17 mouse cellular contexts compared by ENCODE assay signal in the genomic region with DNA sequence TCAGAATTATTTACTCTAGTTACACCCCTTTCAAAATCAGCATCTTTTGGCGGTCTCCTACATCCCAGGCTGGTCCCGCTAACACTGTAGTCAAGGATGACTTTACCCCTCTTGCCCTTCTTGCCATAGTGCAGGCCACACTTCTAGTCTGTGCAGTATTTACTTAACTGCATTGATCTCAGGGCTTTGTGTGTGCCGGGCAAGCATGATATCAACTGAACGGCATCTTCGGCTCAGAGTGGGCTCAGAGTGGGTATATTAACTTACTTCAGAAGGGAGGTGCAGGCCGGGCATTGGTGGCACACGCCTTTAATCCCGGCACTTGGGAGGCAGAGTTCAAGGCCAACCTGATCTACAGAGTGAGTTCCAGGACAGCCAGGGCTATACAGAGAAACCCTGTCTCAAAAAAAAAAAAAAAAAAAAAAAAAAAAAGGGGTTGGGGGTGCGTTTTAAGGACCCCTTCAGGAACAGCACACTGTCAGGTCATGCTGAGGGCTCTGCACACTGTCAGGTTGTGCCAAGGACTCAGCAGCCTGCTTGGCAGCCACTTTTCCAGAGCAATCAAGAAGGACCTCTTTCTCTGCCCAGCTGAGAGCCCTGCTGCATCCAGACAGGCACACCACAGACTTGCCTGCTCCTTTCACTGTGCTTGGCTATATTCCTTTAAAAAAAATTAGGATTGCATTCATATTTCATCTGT.
DNase-seq lines count a peak whose midpoint lies in the region; ATAC-seq lines count a peak whose summit lies in the region.
"Had no signal": no experiment of that assay in that cellular context is flagged by ENCODE, and none has a peak within 500 bp of the region (broad histone marks: within the 10 kb centered on the region; RNA-seq: fewer than 3 reads in every experiment).

No protein-coding gene starts in this region.

- peaks cover 6% of the 10 kb centered on the region for H3K4me1 ChIP-seq in intestine, embryonic 14.5 days (replicated peaks; ENCODE audit: control insufficient read depth, insufficient read depth, low read length)
- 0 out of 2 replicates have a peak, but pooled peaks cover 3% of the 10 kb centered on the region for H3K4me1 ChIP-seq in intestine, embryonic 15.5 days (replicated peaks)
- no peaks in the 10 kb centered on the region; the same call in 1 of the 2 replicates for H3K4me1 ChIP-seq in midbrain, embryonic 11.5 days (ENCODE audit: control insufficient read depth, insufficient read depth, low read length)
- H3K4me1 ChIP-seq in midbrain, embryonic 13.5 days (replicated peaks): peaks cover 24% of the 10 kb centered on the region

- ATAC-seq in frontal cortex, adult (ENCODE audit: low TSS enrichment): peak; percentile 50; the same call in 1 of the 2 replicates
- ATAC-seq in intestine, embryonic 14.5 days (replicated peaks; ENCODE audit: low FRiP score, low TSS enrichment, low read depth): no peak
- ATAC-seq in intestine, embryonic 15.5 days: no peak
- no peak for ATAC-seq in midbrain, embryonic 11.5 days (ENCODE audit: low FRiP score)
- ATAC-seq in midbrain, embryonic 13.5 days: no peak
- ATAC-seq: forebrain, embryonic 15.5 days had no signal

- no peak for DNase-seq in frontal cortex, adult 2 months (ENCODE audit: extremely low spot score in 1 of 2, low spot score in 1 of 2)
- DNase-seq in intestine, embryonic 14.5 days (ENCODE audit: low spot score): peak; percentile 32
- peak; percentile 59 for DNase-seq in midbrain, embryonic 11.5 days (ENCODE audit: low spot score, missing footprints)
- DNase-seq in thymus, postnatal 4 days: no peak
- DNase-seq: adrenal gland, adult 8-10 months; adrenal gland, postnatal 36 days; cerebellum, adult 8-10 months; gastrocnemius, postnatal 14 days; heart, postnatal 14 days; kidney, adult 11 months had no signal

- no peak overlapping the region for H3K4me2 ChIP-seq in intestine, embryonic 14.5 days (ENCODE audit: low read length)
- no peak overlapping the region for H3K4me2 ChIP-seq in intestine, embryonic 15.5 days (replicated peaks)
- H3K4me2 ChIP-seq in midbrain, embryonic 11.5 days: no peak overlapping the region
- H3K4me2 ChIP-seq in midbrain, embryonic 13.5 days (replicated peaks): no peak overlapping the region
- H3K4me2 ChIP-seq: embryonic facial prominence, embryonic 12.5 days; forebrain, embryonic 15.5 days; heart, embryonic 13.5 days; hindbrain, embryonic 14.5 days had no signal

- WGBS in intestine, embryonic 14.5 days: 83% methylated on average over 9 of the region's 9 CpGs
- 80% methylated on average over 9 of the region's 9 CpGs for WGBS in intestine, embryonic 15.5 days
- 88% methylated on average over 9 of the region's 9 CpGs for WGBS in midbrain, embryonic 11.5 days
- 88% methylated on average over 9 of the region's 9 CpGs for WGBS in midbrain, embryonic 13.5 days

- H3K27me3 ChIP-seq in intestine, embryonic 14.5 days (replicated peaks; ENCODE audit: control insufficient read depth, insufficient read depth, low read length): no peaks in the 10 kb centered on the region
- H3K27me3 ChIP-seq in intestine, embryonic 15.5 days (replicated peaks): no peaks in the 10 kb centered on the region
- H3K27me3 ChIP-seq in midbrain, embryonic 11.5 days (ENCODE audit: control insufficient read depth, insufficient read depth, low read length): no peaks in the 10 kb centered on the region
- no peaks in the 10 kb centered on the region for H3K27me3 ChIP-seq in midbrain, embryonic 13.5 days
- H3K27me3 ChIP-seq: embryonic facial prominence, embryonic 12.5 days; forebrain, embryonic 15.5 days; heart, embryonic 13.5 days had no signal

- H3K4me3 ChIP-seq in intestine, embryonic 14.5 days (ENCODE audit: low read depth, low read length): no peak overlapping the region
- H3K4me3 ChIP-seq in intestine, embryonic 15.5 days (replicated peaks): no peak overlapping the region
- H3K4me3 ChIP-seq in midbrain, embryonic 11.5 days (ENCODE audit: low read depth, low read length): no peak overlapping the region
- no peak overlapping the region for H3K4me3 ChIP-seq in midbrain, embryonic 13.5 days (replicated peaks)
- H3K4me3 ChIP-seq: embryonic facial prominence, embryonic 12.5 days; forebrain, embryonic 15.5 days; heart, embryonic 13.5 days had no signal

- H3K27ac ChIP-seq in intestine, embryonic 14.5 days (ENCODE audit: low read depth): no peak overlapping the region
- H3K27ac ChIP-seq in intestine, embryonic 15.5 days: no peak overlapping the region
- H3K27ac ChIP-seq in midbrain, embryonic 11.5 days (ENCODE audit: low read depth, low read length): no peak overlapping the region
- no peak overlapping the region for H3K27ac ChIP-seq in midbrain, embryonic 13.5 days
- H3K27ac ChIP-seq: embryonic facial prominence, embryonic 12.5 days; forebrain, embryonic 15.5 days; hindbrain, embryonic 14.5 days had no signal

- H3K9ac ChIP-seq in intestine, embryonic 14.5 days (ENCODE audit: low read length): no peak overlapping the region
- H3K9ac ChIP-seq in intestine, embryonic 15.5 days: no peak overlapping the region
- no peak overlapping the region for H3K9ac ChIP-seq in midbrain, embryonic 11.5 days (ENCODE audit: low read length)
- no peak overlapping the region for H3K9ac ChIP-seq in midbrain, embryonic 13.5 days (replicated peaks)
- H3K9ac ChIP-seq: embryonic facial prominence, embryonic 12.5 days; forebrain, embryonic 15.5 days; heart, embryonic 13.5 days; hindbrain, embryonic 14.5 days had no signal

- no peaks in the 10 kb centered on the region for H3K36me3 ChIP-seq in intestine, embryonic 14.5 days (ENCODE audit: control insufficient read depth, insufficient read depth, low read length)
- no peaks in the 10 kb centered on the region for H3K36me3 ChIP-seq in intestine, embryonic 15.5 days
- no peaks in the 10 kb centered on the region for H3K36me3 ChIP-seq in midbrain, embryonic 11.5 days (ENCODE audit: control insufficient read depth, insufficient read depth, low read length)
- no peaks in the 10 kb centered on the region for H3K36me3 ChIP-seq in midbrain, embryonic 13.5 days
- H3K36me3 ChIP-seq: embryonic facial prominence, embryonic 12.5 days; forebrain, embryonic 15.5 days; heart, embryonic 13.5 days had no signal

- no peaks in the 10 kb centered on the region for H3K9me3 ChIP-seq in intestine, embryonic 14.5 days (ENCODE audit: control insufficient read depth, low read length)
- H3K9me3 ChIP-seq in intestine, embryonic 15.5 days: no peaks in the 10 kb centered on the region
- no peaks in the 10 kb centered on the region for H3K9me3 ChIP-seq in midbrain, embryonic 11.5 days (ENCODE audit: control insufficient read depth, low read length)
- no peaks in the 10 kb centered on the region for H3K9me3 ChIP-seq in midbrain, embryonic 13.5 days
- H3K9me3 ChIP-seq: embryonic facial prominence, embryonic 12.5 days; forebrain, embryonic 15.5 days; heart, embryonic 13.5 days had no signal

Comparison
In these comparisons a context has a peak if more than half of its experiments do, and no peak if none do; other contexts are left out.
1. DNase-seq: peak in intestine, embryonic 14.5 days (single experiment) and midbrain, embryonic 11.5 days (single experiment); none in frontal cortex, adult 2 months (0 of 2) and thymus, postnatal 4 days (single experiment).